Mouse (Mus musculus): ENCODE data around the gene Cep131. TPM values are rescaled to one million over a fixed set of nuclear protein-coding genes. Genes with fewer than 3 reads are reported as not detected.

The Cep131 gene
- polyA plus RNA-seq (2012; fragmentation: generic; extraction: Trizol) = 12.2 TPM

GRCm38 (mm10) chr11:120086702-120087152 lies at the start of gene Cep131:
Gene Cep131, minus strand, starts transcription at chr11:120086827.
- TF ChIP-seq TCF3 (IDR thresholded peaks at IDR 0.05; ENCODE audit: insufficient read length, low read depth) (no peak), E2F4 (IDR thresholded peaks at IDR 0.05; ENCODE audit: insufficient read depth) (peak; percentile 36), MYOD1 (IDR thresholded peaks at IDR 0.05; ENCODE audit: control insufficient read depth in 1 of 3, insufficient read length in 2 of 3, low read depth in 2 of 3) (no peak), POLR2A (IDR thresholded peaks at IDR 0.05; ENCODE audit: insufficient read length, low read depth) (peak; percentile 77), POLR2AphosphoS2 (IDR thresholded peaks at IDR 0.05; ENCODE audit: insufficient read length, low read depth) (peak; percentile 68), TCF12 (IDR thresholded peaks at IDR 0.05; ENCODE audit: insufficient read depth, poor library complexity, severe bottlenecking) (no peak), SRF (IDR thresholded peaks at IDR 0.05; ENCODE audit: control insufficient read depth, insufficient read length, low read depth) (no peak)
- no peaks in the 10 kb centered on the region for H3K27me3 ChIP-seq (ENCODE audit: control insufficient read depth, insufficient read depth, insufficient read length)
- H3K4me2 ChIP-seq (ENCODE audit: low read depth) = peak within 1 kb of the TSS; percentile 82
- no peaks in the 10 kb centered on the region for H3K79me2 ChIP-seq (ENCODE audit: control insufficient read depth, insufficient read depth)
- H3K4me3 ChIP-seq = peak within 1 kb of the TSS; percentile 18
- H3K36me3 ChIP-seq (ENCODE audit: control insufficient read depth, insufficient read depth) = no peaks in the 10 kb centered on the region
- peak within 1 kb of the TSS; percentile 45 for H3ac ChIP-seq (ENCODE audit: control insufficient read depth, insufficient read length)

DNA sequence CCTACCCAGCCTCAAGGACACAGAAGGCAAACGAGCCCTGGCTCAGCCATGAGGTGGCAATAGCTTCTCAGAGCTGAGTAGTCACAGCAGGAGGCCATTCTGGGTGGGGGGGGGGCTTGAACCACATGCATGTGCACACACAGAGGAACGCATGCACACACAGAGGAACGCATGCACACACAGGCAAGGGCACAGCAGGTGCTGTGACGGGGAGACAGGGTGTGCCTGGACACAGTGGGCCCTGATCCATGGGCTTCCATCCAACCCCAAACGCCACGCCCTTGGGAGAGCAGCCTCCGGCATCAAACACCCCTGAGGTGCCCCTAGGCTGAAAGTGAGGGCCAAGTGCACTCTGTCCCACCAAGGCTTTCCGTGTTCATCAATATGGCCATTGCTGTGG lies 49.6 kb upstream of the Cep131 start:
- Histone ChIP-seq H3K79me2 (ENCODE audit: control insufficient read depth, insufficient read depth) (peaks cover 3% of the 10 kb centered on the region), H3ac (ENCODE audit: control insufficient read depth, insufficient read length) (no peak overlapping the region), H3K4me3 (no peak overlapping the region), H3K36me3 (ENCODE audit: control insufficient read depth, insufficient read depth) (peaks cover 10% of the 10 kb centered on the region), H3K4me2 (ENCODE audit: low read depth) (no peak overlapping the region), H3K27me3 (ENCODE audit: control insufficient read depth, insufficient read depth, insufficient read length) (no peaks in the 10 kb centered on the region)
- TF ChIP-seq MYOG (IDR thresholded peaks at IDR 0.05; ENCODE audit: control insufficient read depth in 1 of 3, insufficient read depth in 1 of 3, insufficient read length in 2 of 3, low read depth in 2 of 3) (peak in 1 of 3 experiments; percentile 62), MYOD1 (IDR thresholded peaks at IDR 0.05; ENCODE audit: control insufficient read depth in 1 of 3, insufficient read length in 2 of 3, low read depth in 2 of 3) (peak in 2 of 3 experiments; percentile 32 to 85), CEBPB (IDR thresholded peaks at IDR 0.05; ENCODE audit: insufficient read depth, poor library complexity, severe bottlenecking) (no peak)

GRCm38 (mm10) chr11:120134847-120135530 lies 48.4 kb upstream of the Cep131 start:
- peaks cover 13% of the 10 kb centered on the region for H3K36me3 ChIP-seq (ENCODE audit: control insufficient read depth, insufficient read depth)
- TF ChIP-seq USF1 (IDR thresholded peaks at IDR 0.05; ENCODE audit: low read depth) = no peak

GRCm38 (mm10) chr11:120134148-120134547 lies 47.5 kb upstream of the Cep131 start:
- H3K4me2 ChIP-seq (ENCODE audit: low read depth) = no peak overlapping the region
- H3K27me3 ChIP-seq (ENCODE audit: control insufficient read depth, insufficient read depth, insufficient read length) = no peaks in the 10 kb centered on the region
- H3K79me2 ChIP-seq (ENCODE audit: control insufficient read depth, insufficient read depth) = peaks cover 3% of the 10 kb centered on the region
- H3K36me3 ChIP-seq (ENCODE audit: control insufficient read depth, insufficient read depth) = peaks cover 17% of the 10 kb centered on the region
- H3ac ChIP-seq (ENCODE audit: control insufficient read depth, insufficient read length) = no peak overlapping the region
- TF ChIP-seq TCF12 (IDR thresholded peaks at IDR 0.05; ENCODE audit: insufficient read depth, poor library complexity, severe bottlenecking) (no peak), MAX (IDR thresholded peaks at IDR 0.05; ENCODE audit: low read depth) (no peak), POLR2A (IDR thresholded peaks at IDR 0.05; ENCODE audit: insufficient read length, low read depth) (no peak), MYOG (IDR thresholded peaks at IDR 0.05; ENCODE audit: control insufficient read depth in 1 of 3, insufficient read depth in 1 of 3, insufficient read length in 2 of 3, low read depth in 2 of 3) (no peak), E2F4 (IDR thresholded peaks at IDR 0.05; ENCODE audit: insufficient read depth) (no peak), CEBPB (IDR thresholded peaks at IDR 0.05; ENCODE audit: insufficient read depth, poor library complexity, severe bottlenecking) (no peak), USF1 (IDR thresholded peaks at IDR 0.05; ENCODE audit: low read depth) (no peak), REST (IDR thresholded peaks at IDR 0.05; ENCODE audit: insufficient read depth, insufficient read length) (no peak), TCF3 (IDR thresholded peaks at IDR 0.05; ENCODE audit: insufficient read length, low read depth) (no peak), POLR2AphosphoS2 (IDR thresholded peaks at IDR 0.05; ENCODE audit: insufficient read length, low read depth) (no peak), MYOD1 (IDR thresholded peaks at IDR 0.05; ENCODE audit: control insufficient read depth in 1 of 3, insufficient read length in 2 of 3, low read depth in 2 of 3) (no peak), SRF (IDR thresholded peaks at IDR 0.05; ENCODE audit: control insufficient read depth, insufficient read length, low read depth) (no peak)
- no peak overlapping the region for H3K4me3 ChIP-seq

More at GRCm38 (mm10) chr11:120134847-120135530, 48.4 kb upstream of the Cep131 start:
- H3K4me2 ChIP-seq (ENCODE audit: low read depth) = no peak overlapping the region
- H3K79me2 ChIP-seq (ENCODE audit: control insufficient read depth, insufficient read depth) = peaks cover 3% of the 10 kb centered on the region
- H3K27me3 ChIP-seq (ENCODE audit: control insufficient read depth, insufficient read depth, insufficient read length) = no peaks in the 10 kb centered on the region
- no peak overlapping the region for H3ac ChIP-seq (ENCODE audit: control insufficient read depth, insufficient read length)
- H3K4me3 ChIP-seq = no peak overlapping the region

DNA sequence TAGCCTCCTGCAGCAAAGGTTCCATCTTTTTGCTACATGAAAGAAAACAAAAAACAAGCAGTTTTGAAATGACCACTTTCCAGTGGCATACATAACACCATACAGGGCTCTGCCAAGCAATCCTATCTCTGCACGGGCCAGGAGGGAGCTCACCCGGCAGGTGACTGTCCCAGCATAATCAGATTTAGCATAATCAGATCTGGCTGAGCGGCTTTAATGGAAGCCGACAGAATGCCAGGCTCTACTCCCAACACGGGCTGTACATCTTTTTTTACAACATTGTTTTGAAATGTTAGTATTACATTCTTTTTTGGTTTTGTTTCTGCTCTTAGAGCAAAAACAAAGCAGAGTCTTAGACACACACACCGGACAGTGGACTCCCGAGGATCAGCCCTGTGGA lies 42.7 kb upstream of the Cep131 start:
- no peak overlapping the region for H3ac ChIP-seq (ENCODE audit: control insufficient read depth, insufficient read length)
- H3K4me3 ChIP-seq = no peak overlapping the region
- no peak overlapping the region for H3K4me2 ChIP-seq (ENCODE audit: low read depth)
- TF ChIP-seq POLR2AphosphoS2 (IDR thresholded peaks at IDR 0.05; ENCODE audit: insufficient read length, low read depth) = no peak
- TF ChIP-seq TCF12 (IDR thresholded peaks at IDR 0.05; ENCODE audit: insufficient read depth, poor library complexity, severe bottlenecking) = no peak
- TF ChIP-seq MYOG (IDR thresholded peaks at IDR 0.05; ENCODE audit: control insufficient read depth in 1 of 3, insufficient read depth in 1 of 3, insufficient read length in 2 of 3, low read depth in 2 of 3) = no peak
- H3K79me2 ChIP-seq (ENCODE audit: control insufficient read depth, insufficient read depth) = no peaks in the 10 kb centered on the region
- no peaks in the 10 kb centered on the region for H3K27me3 ChIP-seq (ENCODE audit: control insufficient read depth, insufficient read depth, insufficient read length)
- H3K36me3 ChIP-seq (ENCODE audit: control insufficient read depth, insufficient read depth) = peaks cover 23% of the 10 kb centered on the region
